Mouse (Mus musculus) brain, adult 2 months (tissue): ENCODE measurements at regions not wholly inside any gene's neighbourhood (a gene's known extent, or its start where the extent isn't known, plus 50 kb on each side); places are given as distances from the start of the nearest gene placed in this dataset.
A peak's percentile ranks its signal among the peaks of the same experiment; 100 is the strongest.
"Not testable (repeated sequence)": the region's sequence is repeated elsewhere in the genome, so short reads cannot be mapped to it uniquely, and the experiment has no call there.

Source experiments
- DNase-seq: peaks from one replicate; pipeline ENCODE4 v3.0.0; 2011; ENCODE audit warnings: low read depth, low spot score

DNA sequence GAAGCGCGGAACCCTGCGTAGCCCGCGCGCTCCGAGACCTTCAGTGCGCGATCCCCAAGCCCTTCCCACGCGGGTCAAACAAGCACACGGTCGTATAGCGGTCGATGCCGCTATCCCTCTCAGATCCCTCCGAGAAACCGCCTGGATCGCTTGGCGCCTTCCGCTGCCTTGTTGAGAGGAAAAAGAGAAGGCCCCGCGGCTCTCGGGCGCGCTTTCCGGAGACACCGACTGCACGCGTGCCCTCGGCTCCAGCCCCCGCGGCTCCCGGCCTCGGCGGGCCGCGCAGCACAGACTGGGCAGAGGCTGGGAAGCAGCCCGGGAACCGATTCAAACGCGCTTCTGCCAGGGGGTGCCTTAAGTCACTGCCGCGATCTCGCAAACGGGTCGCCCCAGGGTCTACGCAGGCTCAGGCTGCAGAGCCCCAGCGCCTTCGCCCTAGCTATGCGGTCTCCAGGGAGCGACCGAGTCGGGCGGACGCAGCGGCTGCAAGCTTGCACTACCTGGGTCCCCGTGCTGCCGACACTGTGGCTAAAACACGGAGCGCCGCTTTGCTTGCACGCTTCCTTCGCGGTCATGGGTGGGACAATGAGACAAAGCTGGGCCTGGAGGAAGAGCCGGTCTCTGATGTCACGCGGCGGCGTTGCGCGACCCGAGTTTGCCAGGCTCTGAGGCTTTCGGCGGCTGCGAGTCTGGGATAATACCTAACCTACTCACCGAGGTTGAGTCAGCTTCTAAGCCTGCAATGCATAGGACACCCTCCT, 87.3 kb downstream of the Crisp4 start:
- peak; percentile 69 for DNase-seq

DNA sequence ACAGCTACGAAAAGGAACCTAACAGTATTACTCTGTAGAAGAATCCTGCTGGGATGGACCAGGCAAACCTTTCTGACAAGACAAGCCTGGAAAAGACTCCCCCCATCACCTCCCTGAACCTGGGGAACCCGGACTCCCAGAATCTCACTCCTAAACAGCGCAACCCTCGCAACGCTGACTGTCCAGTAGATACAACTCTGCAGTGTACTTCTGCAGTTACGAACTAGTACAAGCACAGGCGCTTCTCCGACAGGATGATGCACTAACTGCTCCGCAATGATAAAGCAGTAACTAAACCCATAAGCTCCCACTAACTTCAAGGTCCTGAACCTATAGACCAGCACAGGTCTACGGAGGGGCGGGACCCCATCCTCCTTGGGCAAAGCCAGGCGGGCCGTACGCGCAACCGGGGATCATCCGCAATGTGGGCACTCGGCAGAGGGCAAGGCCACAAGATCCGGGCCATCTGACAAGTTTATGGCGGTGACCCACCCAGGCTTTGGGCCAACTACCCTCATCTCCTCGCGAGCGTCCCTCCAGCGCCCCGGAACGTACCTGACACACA, 88.0 kb downstream of the Crisp4 start:
- peak; percentile 32 for DNase-seq

DNA sequence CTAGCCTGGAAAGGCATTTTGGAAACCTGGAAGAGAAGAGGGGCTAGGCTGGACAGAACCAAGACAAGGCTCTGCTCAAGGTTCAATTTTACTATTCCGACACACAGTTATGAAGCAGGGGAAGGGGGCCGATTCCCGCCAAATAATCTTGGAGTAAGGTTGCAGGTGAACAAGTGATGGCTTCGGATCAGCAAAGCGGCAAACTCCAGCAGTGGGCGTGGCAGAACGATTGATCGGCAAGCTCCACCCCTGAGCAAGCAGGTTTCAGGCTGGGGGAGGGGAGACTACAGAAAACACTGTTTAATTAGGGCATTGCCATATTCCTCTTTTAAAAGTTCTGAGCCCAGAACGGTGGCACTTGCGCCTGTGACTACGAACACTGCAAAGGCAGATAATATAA, 88.7 kb downstream of the Crisp4 start:
- DNase-seq = peak; percentile 16

DNA sequence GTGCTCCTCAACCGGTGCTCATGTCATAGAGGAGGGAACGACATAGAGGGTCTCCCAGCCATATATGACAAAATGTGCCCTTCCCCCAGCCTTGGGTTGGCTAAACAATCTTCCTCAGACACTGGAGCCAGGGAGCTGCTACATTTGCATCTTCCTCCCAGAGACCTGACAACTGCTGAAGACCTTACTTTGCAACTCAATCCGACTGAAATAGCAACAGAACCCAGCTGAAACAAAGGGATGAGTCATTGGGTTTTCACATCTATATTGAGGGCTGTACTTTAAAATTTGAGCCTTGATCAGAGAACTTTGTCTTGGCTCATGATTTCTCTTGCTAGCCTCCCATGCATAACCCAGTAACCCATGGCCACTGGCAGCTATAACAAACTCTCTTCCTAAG, 115.5 kb downstream of the Crisp4 start:
- DNase-seq = peak; percentile 53

DNA sequence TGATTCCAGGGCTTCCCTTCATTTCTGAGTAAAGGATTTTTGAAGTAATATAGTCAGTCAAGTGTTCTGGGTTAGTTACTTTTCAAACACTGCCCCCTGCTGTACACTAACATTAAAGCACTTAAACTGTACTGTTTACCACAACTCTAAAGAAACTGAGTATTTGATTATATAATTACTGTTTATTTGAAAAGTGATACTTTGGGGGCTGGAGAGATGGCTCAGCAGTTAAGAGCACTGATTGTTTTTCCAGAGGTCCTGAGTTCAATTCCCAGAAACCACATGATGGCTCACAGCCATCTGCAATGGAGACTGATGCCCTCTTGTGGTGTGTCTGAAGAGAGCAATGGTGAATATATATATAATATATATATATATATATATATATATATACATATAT, 132.8 kb downstream of the Crisp4 start:
- DNase-seq = peak; percentile 10

GRCm38 (mm10) chr1:17980604-17981003, 165.1 kb downstream of the Crisp4 start:
- peak; percentile 82 for DNase-seq

DNA sequence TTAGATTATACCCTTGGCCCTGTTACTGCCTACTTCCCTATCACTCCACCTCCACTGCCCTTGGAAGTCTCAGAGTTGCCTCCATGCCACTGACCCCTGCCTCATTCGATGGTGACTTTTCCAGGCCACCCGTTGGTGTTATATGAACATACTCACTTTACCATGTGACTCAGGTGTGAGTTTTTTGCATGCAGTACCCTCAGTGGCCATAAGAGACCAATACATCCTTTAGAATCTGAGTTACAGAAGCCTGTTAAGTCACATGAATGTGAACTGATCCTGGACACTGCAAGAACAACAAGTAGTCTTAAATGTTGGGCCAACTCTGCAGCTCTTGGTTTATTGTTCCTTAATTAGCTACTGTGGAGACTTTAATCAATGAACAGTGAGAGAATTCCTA, 167.6 kb downstream of the Crisp4 start:
- no peak for DNase-seq

GRCm38 (mm10) chr1:17956881-17957280, 188.8 kb downstream of the Crisp4 start:
- not testable (repeated sequence) for DNase-seq

DNA sequence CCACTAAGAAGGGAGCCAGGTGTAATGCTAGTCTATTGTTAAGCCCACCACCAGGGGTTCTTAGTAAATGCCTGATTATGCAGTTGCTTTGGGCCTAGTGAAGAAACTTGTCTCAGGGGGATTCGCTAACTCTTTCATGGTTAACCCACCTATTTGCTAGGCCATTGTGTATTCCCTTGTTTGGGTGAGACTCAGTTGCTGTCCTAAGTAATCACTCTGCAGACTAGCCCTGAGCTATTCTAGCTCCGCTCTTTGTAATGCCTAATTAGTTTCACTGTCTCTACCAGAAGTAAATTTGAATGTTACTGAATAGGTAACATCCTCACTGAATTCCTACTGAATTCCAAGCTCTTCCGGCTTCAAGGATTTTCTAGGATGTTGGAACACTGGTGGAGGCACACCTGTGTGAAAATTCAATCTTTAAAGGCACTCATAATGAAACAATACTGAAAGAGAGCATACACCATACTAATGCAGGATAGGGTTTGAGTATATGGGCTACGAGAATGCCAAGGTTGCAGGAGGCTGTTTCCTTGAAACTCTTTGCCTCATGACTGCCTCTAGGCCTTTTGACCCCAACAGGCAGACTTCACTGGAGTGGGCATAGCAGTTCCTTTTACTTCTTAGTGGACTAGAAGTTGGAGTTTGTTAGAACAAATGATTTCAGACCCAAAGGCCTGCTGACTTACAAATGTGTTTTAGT, 213.4 kb downstream of the Crisp4 start:
- DNase-seq = not testable (repeated sequence)
